Mouse (Mus musculus): ENCODE results near the gene Olfr167. TPM values are rescaled to one million over a fixed set of nuclear protein-coding genes. Genes with fewer than 3 reads are reported as not detected.

Olfr167 gene
- polyA plus RNA-seq, 2 experiments = not detected

DNA sequence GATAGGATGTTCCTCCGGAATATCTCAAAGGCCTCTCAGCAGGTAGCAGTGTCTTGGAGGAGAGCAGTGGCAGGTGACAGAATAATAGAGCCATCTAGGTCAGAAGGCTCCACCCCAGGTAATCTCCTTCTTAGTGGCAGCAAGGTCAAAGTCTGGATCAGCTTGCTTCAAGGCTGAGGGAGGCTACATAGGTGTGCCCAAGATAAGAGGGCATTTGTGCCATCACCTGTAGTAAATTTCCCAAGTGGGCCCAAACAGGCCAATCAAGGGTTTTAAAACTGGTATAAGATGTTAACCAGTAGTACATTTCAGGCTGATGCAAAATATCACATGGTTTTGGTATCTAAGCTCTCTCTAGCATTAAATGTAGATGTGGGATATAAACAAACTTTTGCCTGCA, 57.7 kb downstream of the Olfr167 start:
- Histone ChIP-seq H3K4me2 (ENCODE audit: low read depth) (no peak overlapping the region), H3K4me3 (ENCODE audit: insufficient read depth in 1 of 2, low read depth in 2 of 2, low read length in 2 of 2) (no peak overlapping the region), H3K27ac (no peak overlapping the region), H3K4me1 (replicated peaks; ENCODE audit: control insufficient read depth in 2 of 2, insufficient read depth in 2 of 2, low read length in 1 of 2) (no peaks in the 10 kb centered on the region), H3K27me3 (ENCODE audit: control insufficient read depth, insufficient read depth, low read length) (no peaks in the 10 kb centered on the region), H3K36me3 (replicated peaks; ENCODE audit: control insufficient read depth, insufficient read depth, low read depth) (no peaks in the 10 kb centered on the region), H3K9me3 (ENCODE audit: control insufficient read depth, low read length) (no peaks in the 10 kb centered on the region), H3K9ac (replicated peaks) (no peak overlapping the region)
- DNase-seq (ENCODE audit: low read depth in 3 of 3, low spot score in 3 of 3) (no peak), ATAC-seq (ENCODE audit: insufficient read depth) (no peak)
- TF ChIP-seq CTCF (IDR thresholded peaks at IDR 0.05; ENCODE audit: low read depth) (no peak), EP300 (IDR thresholded peaks at IDR 0.05; ENCODE audit: low read depth) (no peak)
- 90% methylated on average over 1 of the region's 1 CpGs for WGBS (ENCODE audit: insufficient replicate concordance)

Other genes with a start within 250 kb of the Olfr167 start
- gene Olfr164, start 208.2 kb downstream of the Olfr167 start, polyA plus RNA-seq (2012; rRNA removed) = not detected in 2 replicates
- not detected in 2 replicates for gene Olfr164, start 208.2 kb downstream of the Olfr167 start, polyA plus RNA-seq (2014; fragmentation: Nextera tagmentation; extraction: Ambion mirVana)
- not detected in 2 replicates for gene Olfr165, start 99.1 kb downstream of the Olfr167 start, polyA plus RNA-seq (2012; rRNA removed)
- gene Olfr165, start 99.1 kb downstream of the Olfr167 start, polyA plus RNA-seq (2014; fragmentation: Nextera tagmentation; extraction: Ambion mirVana) = not detected in 2 replicates
- gene Olfr166, start 38.6 kb downstream of the Olfr167 start, polyA plus RNA-seq (2012; rRNA removed) = not detected in 2 replicates
- gene Olfr166, start 38.6 kb downstream of the Olfr167 start, polyA plus RNA-seq (2014; fragmentation: Nextera tagmentation; extraction: Ambion mirVana) = not detected in 2 replicates
- gene Olfr168, start 13.3 kb upstream of the Olfr167 start, polyA plus RNA-seq (2012; rRNA removed) = not detected in 2 replicates
- not detected in 2 replicates for gene Olfr168, start 13.3 kb upstream of the Olfr167 start, polyA plus RNA-seq (2014; fragmentation: Nextera tagmentation; extraction: Ambion mirVana)
- not detected in 2 replicates for gene Olfr169, start 49.5 kb upstream of the Olfr167 start, polyA plus RNA-seq (2012; rRNA removed)
- not detected in 2 replicates for gene Olfr169, start 49.5 kb upstream of the Olfr167 start, polyA plus RNA-seq (2014; fragmentation: Nextera tagmentation; extraction: Ambion mirVana)
- not detected in 2 replicates for gene Olfr170, start 89.6 kb upstream of the Olfr167 start, polyA plus RNA-seq (2012; rRNA removed)
- gene Olfr170, start 89.6 kb upstream of the Olfr167 start, polyA plus RNA-seq (2014; fragmentation: Nextera tagmentation; extraction: Ambion mirVana) = not detected in 2 replicates
- gene Olfr171, start 107.7 kb upstream of the Olfr167 start, polyA plus RNA-seq (2012; rRNA removed) = not detected in 2 replicates
- not detected in 2 replicates for gene Olfr171, start 107.7 kb upstream of the Olfr167 start, polyA plus RNA-seq (2014; fragmentation: Nextera tagmentation; extraction: Ambion mirVana)
- gene Lamp3, start 184.1 kb upstream of the Olfr167 start, polyA plus RNA-seq (2012; rRNA removed) = not detected in 2 replicates
- 0.06 TPM in 1 of 2 replicates, not detected in the other for gene Lamp3, start 184.1 kb upstream of the Olfr167 start, polyA plus RNA-seq (2014; fragmentation: Nextera tagmentation; extraction: Ambion mirVana)
- gene B3gnt5, start 237.9 kb upstream of the Olfr167 start, polyA plus RNA-seq (2012; rRNA removed) = 0.05 and 0.08 TPM in 2 replicates
- gene B3gnt5, start 237.9 kb upstream of the Olfr167 start, polyA plus RNA-seq (2014; fragmentation: Nextera tagmentation; extraction: Ambion mirVana) = 0.13 and 0.24 TPM in 2 replicates